Mouse (Mus musculus) MEL (cell line): ENCODE measurements around the gene Cxcl15. TPM values are rescaled to one million over a fixed set of nuclear protein-coding genes. Genes with fewer than 3 reads are reported as not detected.
"Not testable (repeated sequence)": the region's sequence is repeated elsewhere in the genome, so short reads cannot be mapped to it uniquely, and the experiment has no call there.

Experiments
- DNase-seq: peaks from one replicate; pipeline ENCODE4 v3.0.0; 2011; ENCODE audit warnings: low read depth, low spot score
- H3K27ac ChIP-seq: 2 replicates; pipeline ENCODE4 v1.5.1; 2012; ENCODE audit warnings: low read depth, mild to moderate bottlenecking, control low read depth, low read length, moderate library complexity; ENCODE audit not compliant: control insufficient read depth
- H3K27me3 ChIP-seq, 2 experiments: fragments of 150-350 bp in 1 of 2; sonication (generic) in 1 of 2; 2 replicates each; pipeline ENCODE4 v1.6.1; 2012; ENCODE audit warnings: low read length in 2 of 2, mild to moderate bottlenecking in 2 of 2, improper control_type of control experiment in 1 of 2, moderate library complexity in 1 of 2; ENCODE audit not compliant: insufficient read depth in 2 of 2, control insufficient read depth in 1 of 2
- H3K36me3 ChIP-seq, 2 experiments: 2 replicates each; pipeline ENCODE4 v1.6.1; 2012 to 2014; ENCODE audit warnings: low read length in 2 of 2, improper control_type of control experiment in 1 of 2, inconsistent platforms in 1 of 2, mild to moderate bottlenecking in 1 of 2; ENCODE audit not compliant: insufficient read depth in 2 of 2, control insufficient read depth in 1 of 2
- H3K4me1 ChIP-seq, 2 experiments: fragments of 150-350 bp in 1 of 2; sonication (generic) in 1 of 2; 2 replicates each; pipeline ENCODE4 v1.6.1; 2012; ENCODE audit warnings: low read length in 2 of 2, improper control_type of control experiment in 1 of 2, mild to moderate bottlenecking in 1 of 2; ENCODE audit not compliant: insufficient read depth in 2 of 2, control insufficient read depth in 1 of 2
- H3K4me3 ChIP-seq, 2 experiments: fragments of 150-350 bp in 1 of 2; sonication (generic) in 1 of 2; 2 replicates each; pipeline ENCODE4 v1.5.1; 2012; ENCODE audit warnings: low read depth in 2 of 2, low read length in 2 of 2, mild to moderate bottlenecking in 2 of 2, moderate library complexity in 2 of 2, control low read depth in 1 of 2, improper control_type of control experiment in 1 of 2; ENCODE audit not compliant: control insufficient read depth in 1 of 2, insufficient read depth in 1 of 2
- H3K79me2 ChIP-seq: 2 replicates; pipeline ENCODE4 v1.6.1; 2012; ENCODE audit warnings: mild to moderate bottlenecking, low read length, moderate library complexity; ENCODE audit not compliant: control insufficient read depth, poor library complexity, insufficient read depth
- H3K9ac ChIP-seq: 2 replicates; pipeline ENCODE4 v1.6.1; 2012; ENCODE audit warnings: low read depth, mild to moderate bottlenecking, control low read depth, low read length, moderate library complexity; ENCODE audit not compliant: control insufficient read depth, poor library complexity, severe bottlenecking
- H3K9me3 ChIP-seq: fragments of 150-350 bp; sonication (generic); replicated peaks from 2 replicates; pipeline ENCODE4 v1.6.1; 2012; ENCODE audit warnings: mild to moderate bottlenecking, low read length, improper control_type of control experiment, moderate library complexity; ENCODE audit not compliant: insufficient read depth
- CTCF ChIP-seq, 3 experiments: IDR thresholded peaks in 2 of 3; conservative IDR thresholded peaks in 1 of 3; 2 replicates each; pipeline ENCODE4 v1.5.1; 2011 to 2012; ENCODE audit warnings: low read length in 3 of 3, low read depth in 2 of 3, mild to moderate bottlenecking in 2 of 3, improper control_type of control experiment in 1 of 3, inconsistent platforms in 1 of 3, mixed read lengths in 1 of 3, moderate library complexity in 1 of 3; ENCODE audit not compliant: control insufficient read depth in 1 of 3, insufficient read depth in 1 of 3, poor library complexity in 1 of 3, severe bottlenecking in 1 of 3
- MAFK ChIP-seq: IDR thresholded peaks from 2 replicates; pipeline ENCODE4 v1.6.1; 2011; ENCODE audit warnings: low read depth, mild to moderate bottlenecking, low read length, improper control_type of control experiment, borderline replicate concordance
- MAX ChIP-seq: IDR thresholded peaks from 2 replicates; pipeline ENCODE4 v1.6.1; 2011; ENCODE audit warnings: low read length, improper control_type of control experiment
- MEF2A ChIP-seq: IDR thresholded peaks from 2 replicates; pipeline ENCODE4 v1.6.1; 2014; ENCODE audit warnings: low read depth, mild to moderate bottlenecking, inconsistent platforms, low read length, improper control_type of control experiment; ENCODE audit not compliant: poor library complexity, insufficient replicate concordance, severe bottlenecking; ENCODE audit errors: extremely low read depth
- POLR2AphosphoS5 ChIP-seq: IDR thresholded peaks from 2 replicates; pipeline ENCODE4 v1.6.1; 2012; ENCODE audit warnings: low read depth, borderline replicate concordance, mild to moderate bottlenecking, inconsistent platforms, low read length, moderate library complexity, mixed read lengths
- polyA plus RNA-seq, 2 experiments: library from polyadenylated mRNA; stranded (reverse) in 1 of 2; unstranded in 1 of 2; fragments of >175 nt in 1 of 2; fragments of >200 nt in 1 of 2; gene quantifications; 2 replicates each; pipeline versions ENCODE4 v1.2.1 to v1.2.4; 2012; ENCODE audit warnings: low replicate concordance in 2 of 2, low read depth in 1 of 2; ENCODE audit not compliant: insufficient read length in 2 of 2, insufficient read depth in 1 of 2, missing spikeins in 1 of 2
- total RNA-seq: library from RNA; depleted of rRNA; stranded (reverse); fragments of 300-350 nt; gene quantifications from 2 replicates; pipeline ENCODE4 v1.2.3, GENCODE M21; 2012

Gene Cxcl15
- total and polyA plus RNA-seq, 3 experiments, result not detected

- Histone ChIP-seq H3K4me3 (no peak overlapping the region), H3K4me1 (no peaks in the 10 kb centered on the region), H3K27ac (no peak overlapping the region), H3K79me2 (no peaks in the 10 kb centered on the region), H3K36me3 (no peaks in the 10 kb centered on the region), H3K9ac (no peak overlapping the region), H3K27me3 (peaks cover 0 to 4% of the 10 kb centered on the region in 2 experiments; a peak in 3 of 4 replicates), H3K9me3 (no peaks in the 10 kb centered on the region)
- TF ChIP-seq MAX, result no peak
- no peak for DNase-seq
These were observed 44.2 kb downstream of the Cxcl15 start for GRCm38 (mm10) chr5:90838582-90838981.

GRCm38 (mm10) chr5:90840902-90841869 is 46.9 kb downstream of the Cxcl15 start:
- Histone ChIP-seq H3K36me3 (no peaks in the 10 kb centered on the region), H3K27ac (no peak overlapping the region), H3K9me3 (no peaks in the 10 kb centered on the region), H3K4me1 (no peaks in the 10 kb centered on the region), H3K79me2 (no peaks in the 10 kb centered on the region), H3K9ac (no peak overlapping the region), H3K4me3 (no peak overlapping the region)
- TF ChIP-seq MAFK (peak; percentile 62), POLR2AphosphoS5 (no peak)
- TF ChIP-seq, all 39 proteins: peak for 1
- peaks cover 0 to 4% of the 10 kb centered on the region in 2 experiments; a peak in 3 of 4 replicates for H3K27me3 ChIP-seq
- no peak for DNase-seq

GRCm38 (mm10) chr5:90843891-90844290 is 49.6 kb downstream of the Cxcl15 start:
- Histone ChIP-seq H3K27me3 (peaks cover 0 to 2% of the 10 kb centered on the region in 2 experiments; a peak in 3 of 4 replicates), H3K4me1 (no peaks in the 10 kb centered on the region), H3K79me2 (no peaks in the 10 kb centered on the region), H3K27ac (no peak overlapping the region), H3K9me3 (no peaks in the 10 kb centered on the region), H3K4me3 (no peak overlapping the region), H3K9ac (no peak overlapping the region), H3K36me3 (no peaks in the 10 kb centered on the region)
- TF ChIP-seq MEF2A (no peak), CTCF (IDR thresholded peaks at IDR 0.05 in 2 of 3, conservative IDR thresholded peaks at IDR 0.05 in 1 of 3; ENCODE audit: control insufficient read depth in 1 of 3, insufficient read depth in 1 of 3, low read depth in 2 of 3, low read length in 3 of 3, poor library complexity in 1 of 3, severe bottlenecking in 1 of 3) (no peak)
- DNase-seq, result no peak

GRCm38 (mm10) chr5:90850096-90850495 is 55.8 kb downstream of the Cxcl15 start:
- H3K9me3 ChIP-seq, H3K36me3 ChIP-seq: not testable (repeated sequence)

GRCm38 (mm10) chr5:90851391-90851790 is 57.1 kb downstream of the Cxcl15 start:
- H3K4me1 ChIP-seq, H3K36me3 ChIP-seq, H3K9me3 ChIP-seq, DNase-seq, H3K4me3 ChIP-seq, H3K27ac ChIP-seq, H3K27me3 ChIP-seq, H3K9ac ChIP-seq, H3K79me2 ChIP-seq: not testable (repeated sequence)

More at GRCm38 (mm10) chr5:90850096-90850495, 55.8 kb downstream of the Cxcl15 start:
- H3K79me2 ChIP-seq, H3K27me3 ChIP-seq, H3K4me1 ChIP-seq, H3K9ac ChIP-seq, DNase-seq, H3K27ac ChIP-seq, H3K4me3 ChIP-seq: not testable (repeated sequence)
